Mouse (Mus musculus): ENCODE results near the gene Asb15.

Gene Asb15

GRCm38 (mm10) chr6:24609531-24609930 is 81.6 kb downstream of the Asb15 start:
- DNase-seq, result no peak

GRCm38 (mm10) chr6:24610358-24610757 is 82.4 kb downstream of the Asb15 start:
- DNase-seq, result no peak

DNA sequence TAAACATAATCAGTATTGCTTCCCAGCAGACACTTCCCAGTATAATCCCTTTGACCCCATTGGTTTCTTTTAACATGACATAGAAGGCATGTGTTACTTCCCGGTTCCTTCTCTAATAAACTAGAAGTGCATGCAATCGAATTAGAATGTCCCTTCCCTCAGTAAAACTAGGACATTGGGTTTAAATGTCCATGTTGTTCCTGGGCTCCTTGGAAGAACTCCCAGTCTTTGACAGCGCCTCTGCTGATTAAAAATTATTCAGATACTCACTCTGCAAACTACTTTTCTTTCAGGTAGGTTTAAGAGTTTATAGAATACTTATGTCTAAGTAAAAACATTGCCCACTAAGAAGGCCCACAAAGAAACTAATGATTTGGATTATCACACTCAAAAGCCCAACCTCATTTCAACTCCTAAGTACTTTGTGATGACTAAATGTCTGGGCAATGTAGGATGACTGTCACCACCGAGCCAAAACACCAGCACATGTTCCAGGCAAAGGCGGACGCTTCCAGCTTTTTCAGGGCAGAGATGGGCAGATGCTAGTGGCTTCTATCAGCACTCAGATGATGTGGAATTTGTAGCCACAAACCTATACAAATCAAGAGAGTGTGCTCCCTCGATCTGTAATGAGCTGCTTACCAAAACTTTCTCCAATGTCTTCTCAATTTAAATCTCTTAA is 84.3 kb downstream of the Asb15 start:
- no peak for DNase-seq

- no peak for DNase-seq
Measured at GRCm38 (mm10) chr6:24613346-24613745, 85.4 kb downstream of the Asb15 start.

DNA sequence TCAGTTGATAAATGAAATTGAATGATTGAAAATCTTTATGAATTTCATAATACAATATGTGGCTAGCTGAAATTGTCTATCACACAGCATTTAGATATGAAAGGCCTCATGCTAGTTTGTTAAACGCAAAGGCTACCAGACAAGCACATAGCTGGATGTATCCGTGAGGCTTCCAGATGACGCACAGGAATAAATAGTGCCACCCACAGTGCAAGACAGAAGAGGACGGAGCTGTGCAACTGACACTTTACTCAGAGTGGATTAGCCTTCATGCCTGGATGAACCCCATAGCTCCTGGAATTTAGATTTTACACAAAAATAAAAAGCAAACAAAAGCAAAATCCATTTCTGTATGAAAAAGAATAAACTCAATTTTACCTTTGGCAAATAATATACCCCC is 86.0 kb downstream of the Asb15 start:
- DNase-seq, result no peak

DNA sequence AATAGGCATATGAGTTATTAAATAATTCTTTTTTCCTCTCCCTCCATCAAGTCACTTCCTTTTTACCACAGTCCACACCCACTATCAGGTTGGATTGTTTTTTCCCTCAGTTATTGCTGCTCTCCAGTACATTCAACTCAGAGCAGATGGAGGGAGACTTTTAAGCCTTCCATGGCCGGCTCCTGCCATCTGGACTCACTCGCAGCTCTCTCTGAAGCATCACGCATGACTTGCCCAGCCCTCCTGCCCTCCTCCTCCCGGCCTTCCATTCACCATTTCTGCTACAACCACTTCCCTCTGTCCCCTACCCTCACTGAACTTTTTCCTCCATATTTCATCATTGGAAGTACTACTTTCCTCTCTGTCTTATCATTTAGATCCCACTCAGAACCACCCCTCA is 88.8 kb downstream of the Asb15 start:
- DNase-seq, result no peak

DNA sequence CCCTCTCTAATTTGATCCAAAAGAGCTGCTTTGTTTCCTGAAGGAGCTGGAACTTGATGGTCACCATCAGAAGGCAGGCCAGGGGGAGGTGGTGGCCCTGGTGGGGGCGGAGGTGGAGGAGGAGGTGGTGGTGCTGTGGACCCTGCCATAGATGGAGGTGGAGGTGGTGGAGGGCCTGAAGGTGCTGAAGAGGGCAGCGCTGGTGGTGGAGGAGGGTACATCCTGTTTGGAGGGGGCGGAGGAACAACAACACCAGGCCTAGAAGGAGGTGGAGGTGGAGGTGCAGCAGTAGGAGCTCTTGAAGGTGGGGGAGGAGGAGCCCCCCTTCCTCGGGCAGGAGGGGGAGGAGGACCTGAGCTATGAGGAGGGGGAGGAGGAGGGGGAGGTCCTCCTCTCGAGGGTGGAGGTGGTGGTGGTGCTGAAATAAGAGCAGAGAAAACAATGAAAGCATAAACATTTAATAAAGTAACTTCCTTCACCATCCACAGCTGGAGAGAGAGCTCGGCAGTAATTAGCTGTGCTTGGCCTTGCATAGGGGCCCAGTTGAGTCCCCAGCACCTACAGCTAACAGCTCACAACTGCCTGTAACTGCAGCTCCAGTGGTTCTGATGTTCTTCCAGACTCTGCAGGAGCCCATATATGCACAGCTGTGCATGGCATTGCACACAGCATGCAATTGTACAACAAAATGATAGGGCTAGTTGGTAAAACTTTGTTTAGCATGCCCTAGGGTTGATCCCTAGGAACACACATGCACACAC is 91.5 kb downstream of the Asb15 start:
- no peak for DNase-seq

DNA sequence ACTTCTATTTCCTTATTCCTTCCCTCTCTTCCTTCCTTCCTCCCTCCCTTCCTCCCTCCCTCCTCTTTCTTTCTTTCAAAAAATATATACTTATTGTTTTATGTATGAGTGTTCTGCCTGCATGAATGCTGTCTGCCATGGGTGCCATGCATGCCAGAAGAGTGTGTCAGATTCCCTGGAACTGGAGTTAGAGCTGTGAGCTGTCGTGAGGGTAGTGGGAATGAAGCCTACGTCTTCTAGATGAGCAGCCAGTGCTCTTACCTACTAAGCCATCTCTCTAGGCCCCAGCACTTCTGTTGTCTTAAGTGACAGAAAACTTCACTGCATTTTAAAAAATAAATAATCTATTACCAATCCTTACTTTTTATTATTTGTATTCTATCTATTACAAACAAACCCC is 93.0 kb downstream of the Asb15 start:
- no peak for DNase-seq

GRCm38 (mm10) chr6:24622098-24622497 is 94.2 kb downstream of the Asb15 start:
- no peak for DNase-seq

All from lung, postnatal 36 days (tissue).